Mouse (Mus musculus) midbrain, embryonic 15.5 days (tissue): Measurements from ENCODE around the gene Zfp54. TPM values are rescaled to one million over a fixed set of nuclear protein-coding genes. Genes with fewer than 3 reads are reported as not detected.
"Not testable (repeated sequence)": the region's sequence is repeated elsewhere in the genome, so short reads cannot be mapped to it uniquely, and the experiment has no call there.

Source experiments
- ATAC-seq: fragments of 200-750 bp; cut with Nextera tagmentation; replicated peaks from 2 replicates; pipeline ENCODE4 v1.8.0; 2017; ENCODE audit warnings: moderate TSS enrichment
- H3K27ac ChIP-seq: fragments of 300-500 bp; sonication (generic); 2 replicates; pipeline ENCODE4 v1.5.1; 2015; ENCODE audit warnings: mild to moderate bottlenecking, inconsistent platforms
- H3K27me3 ChIP-seq: fragments of 300-500 bp; sonication (generic); replicated peaks from 2 replicates; pipeline ENCODE4 v1.6.1; 2015; ENCODE audit warnings: inconsistent platforms
- H3K36me3 ChIP-seq: fragments of 300-500 bp; sonication (generic); replicated peaks from 2 replicates; pipeline ENCODE4 v1.6.1; 2015; ENCODE audit warnings: inconsistent platforms
- H3K4me1 ChIP-seq: fragments of 300-500 bp; sonication (generic); 2 replicates; pipeline ENCODE4 v1.6.1; 2015; ENCODE audit warnings: inconsistent platforms
- H3K4me2 ChIP-seq: fragments of 300-500 bp; sonication (generic); 2 replicates; pipeline ENCODE4 v1.6.1; 2015; ENCODE audit warnings: inconsistent platforms, mild to moderate bottlenecking, moderate library complexity
- H3K4me3 ChIP-seq: fragments of 300-500 bp; sonication (generic); 2 replicates; pipeline ENCODE4 v1.5.1; 2015; ENCODE audit warnings: mild to moderate bottlenecking, inconsistent platforms
- H3K9ac ChIP-seq: fragments of 300-500 bp; sonication (generic); 2 replicates; pipeline ENCODE4 v1.6.1; 2015; ENCODE audit warnings: mild to moderate bottlenecking, inconsistent platforms
- H3K9me3 ChIP-seq: fragments of 300-500 bp; sonication (generic); 2 replicates; pipeline ENCODE4 v1.6.1; 2016; ENCODE audit warnings: inconsistent platforms
- WGBS: fragments of 180-500 bp; shearing (Covaris S2); methylation state at CpG from one replicate; pipeline ENCODE4 v1.1.7; 2015; ENCODE audit warnings: mixed read lengths; 5-methylcytosine and 5-hydroxymethylcytosine counted together
- polyA plus RNA-seq: library from polyadenylated mRNA; unstranded; fragments of >200 nt; fragmentation: Nextera tagmentation; extraction: Ambion mirVana; gene quantifications from 2 replicates; pipeline ENCODE4 v1.2.1, GENCODE M21; 2015

Zfp54 gene
- polyA plus RNA-seq, 1 experiment from 2014 or later: 6.0 TPM

DNA sequence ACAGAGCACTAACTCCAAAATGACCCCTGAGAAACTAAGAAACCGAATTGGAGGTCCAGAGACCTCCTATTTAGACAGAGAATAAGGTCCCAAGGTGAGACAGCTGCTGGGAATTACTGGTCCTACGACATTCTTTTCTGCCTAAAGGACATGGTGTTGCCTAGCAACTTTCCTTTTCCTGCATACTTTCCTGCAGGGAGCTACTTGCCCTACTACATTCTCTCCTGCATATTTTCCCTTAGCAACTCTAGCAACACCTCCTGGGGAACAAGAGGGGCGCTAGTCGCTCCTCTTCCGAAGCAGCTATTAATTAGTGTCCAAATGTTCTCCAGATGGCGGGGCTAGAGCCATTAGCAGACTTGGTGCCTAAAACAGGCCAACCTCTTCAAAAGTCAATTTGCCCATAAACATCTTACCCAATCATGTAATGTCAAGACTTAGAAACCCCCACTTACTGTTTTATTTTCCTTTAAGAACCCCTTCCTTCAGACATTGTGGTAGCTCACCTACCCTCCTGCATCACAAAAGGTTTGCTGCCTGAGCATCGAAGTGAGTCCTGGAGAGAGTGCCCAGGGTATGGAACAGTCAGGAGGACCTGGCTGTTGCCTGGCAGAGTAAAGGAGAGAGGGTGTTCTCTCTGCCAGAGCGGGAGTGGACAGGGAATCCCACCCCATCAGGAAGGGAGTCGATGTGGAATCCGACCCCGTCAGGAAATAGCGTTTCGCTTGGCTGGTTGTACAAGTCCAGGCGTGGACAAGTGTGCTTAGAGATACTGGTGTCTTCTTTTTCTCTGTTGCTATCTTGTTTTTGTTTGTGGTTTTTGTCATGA, 50.5 kb downstream of the Zfp54 start:
- Histone ChIP-seq H3K4me1 (no peaks in the 10 kb centered on the region), H3K4me2 (no peak overlapping the region), H3K9ac (no peak overlapping the region), H3K27me3 (no peaks in the 10 kb centered on the region), H3K36me3 (no peaks in the 10 kb centered on the region), H3K9me3 (no peaks in the 10 kb centered on the region), H3K27ac (no peak overlapping the region), H3K4me3 (no peak overlapping the region)
- 37% methylated on average over 14 of the region's 14 CpGs for WGBS
- no peak for ATAC-seq

DNA sequence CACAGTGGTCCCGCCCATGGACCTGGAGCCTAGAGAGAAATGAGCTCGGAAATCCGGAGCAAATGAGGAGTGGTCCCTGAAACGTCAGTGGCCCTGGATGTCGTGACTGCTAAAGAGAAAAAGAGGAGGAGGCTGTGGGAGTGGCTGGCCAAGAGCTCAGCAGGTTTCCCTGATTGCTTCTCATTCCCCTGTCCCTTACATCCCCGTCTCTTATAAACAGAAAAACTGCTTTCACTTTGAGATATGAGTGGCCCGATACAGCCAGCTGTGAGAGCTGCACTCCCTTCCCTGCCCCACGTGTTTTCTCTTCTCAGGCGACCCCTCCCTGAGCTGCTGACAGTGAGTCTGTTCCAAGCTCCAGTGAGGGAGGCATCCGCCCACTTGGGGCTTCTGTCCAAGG, 51.7 kb downstream of the Zfp54 start:
- not testable (repeated sequence) for H3K4me2 ChIP-seq

GRCm38 (mm10) chr17:21475290-21475689, 52.3 kb downstream of the Zfp54 start:
- H3K27me3 ChIP-seq, H3K9ac ChIP-seq, H3K36me3 ChIP-seq, ATAC-seq, H3K9me3 ChIP-seq, H3K4me3 ChIP-seq, H3K4me1 ChIP-seq, H3K4me2 ChIP-seq, H3K27ac ChIP-seq: not testable (repeated sequence)
- WGBS: 90% methylated on average over 1 of the region's 1 CpGs

More for the DNA sequence above, 51.7 kb downstream of the Zfp54 start:
- H3K27ac ChIP-seq, ATAC-seq, H3K4me3 ChIP-seq, H3K4me1 ChIP-seq, H3K36me3 ChIP-seq, H3K9me3 ChIP-seq, H3K27me3 ChIP-seq, H3K9ac ChIP-seq: not testable (repeated sequence)
- WGBS: 34% methylated on average over 10 of the region's 10 CpGs

GRCm38 (mm10) chr17:21476351-21476750, 53.3 kb downstream of the Zfp54 start:
- H3K36me3 ChIP-seq, H3K4me3 ChIP-seq, H3K4me1 ChIP-seq, H3K9ac ChIP-seq, H3K9me3 ChIP-seq, H3K4me2 ChIP-seq, H3K27me3 ChIP-seq, ATAC-seq, H3K27ac ChIP-seq: not testable (repeated sequence)
- WGBS: 84% methylated on average over 4 of the region's 9 CpGs

DNA sequence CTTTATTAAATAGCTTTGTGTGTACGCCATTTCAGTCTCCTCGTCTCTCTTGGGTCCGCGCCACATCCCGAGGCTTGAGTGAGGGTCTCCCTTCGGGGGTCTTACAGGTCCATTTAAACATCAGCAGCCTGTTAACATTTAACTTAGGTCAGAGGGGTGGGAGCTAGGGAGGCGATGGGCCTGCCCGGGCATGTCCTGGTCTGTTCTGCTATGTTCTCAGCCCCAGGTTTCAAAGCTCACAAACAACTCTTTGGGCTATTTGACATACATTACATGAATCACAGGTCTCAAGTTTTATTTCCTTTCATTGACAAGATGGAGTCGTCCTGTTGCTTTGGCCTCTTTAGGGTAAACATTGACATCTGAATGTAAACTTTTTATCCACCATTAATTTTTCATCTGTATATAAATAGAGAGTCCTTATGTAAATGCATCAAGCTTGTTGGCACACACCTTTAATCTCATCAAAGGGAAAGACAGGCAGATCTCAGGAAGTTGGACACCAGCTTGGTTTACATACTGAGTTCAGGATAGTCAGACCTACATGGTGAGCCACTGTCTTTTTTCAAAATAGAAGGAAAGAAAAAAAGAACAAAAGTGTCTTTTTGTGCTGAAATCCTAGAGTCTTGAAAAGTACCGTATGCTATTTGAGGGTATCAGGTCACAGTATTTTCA, 55.2 kb downstream of the Zfp54 start:
- H3K36me3 ChIP-seq, H3K27me3 ChIP-seq, H3K4me2 ChIP-seq, H3K4me1 ChIP-seq, H3K9ac ChIP-seq, H3K27ac ChIP-seq, H3K4me3 ChIP-seq, H3K9me3 ChIP-seq, ATAC-seq: not testable (repeated sequence)
- WGBS: 91% methylated on average over 10 of the region's 10 CpGs

Other genes starting within 250 kb of the Zfp54 start
- gene Vmn1r234, start 197.1 kb upstream of the Zfp54 start, polyA plus RNA-seq: not detected in 2 replicates
- gene Vmn1r235, start 166.8 kb upstream of the Zfp54 start, polyA plus RNA-seq: not detected in 2 replicates
- not detected in 2 replicates for gene Vmn1r236, start 140.3 kb upstream of the Zfp54 start, polyA plus RNA-seq
- gene Vmn1r237, start 111.4 kb upstream of the Zfp54 start, polyA plus RNA-seq: not detected in 2 replicates
- 5.0 and 6.0 TPM in 2 replicates for gene Zfp677, start 39.5 kb upstream of the Zfp54 start, polyA plus RNA-seq
- gene Zfp51, start 27.1 kb downstream of the Zfp54 start, polyA plus RNA-seq: 14.0 and 14.1 TPM in 2 replicates
- 10.5 and 11.1 TPM in 2 replicates for gene Zfp53, start 65.8 kb downstream of the Zfp54 start, polyA plus RNA-seq
- 1.8 TPM in 2 replicates for gene Zfp52, start 112.3 kb downstream of the Zfp54 start, polyA plus RNA-seq
- gene Zfp948, start 143.8 kb downstream of the Zfp54 start, polyA plus RNA-seq: 18.3 and 20.5 TPM in 2 replicates
- 13.3 and 13.9 TPM in 2 replicates for gene Zfp983, start 227.4 kb downstream of the Zfp54 start, polyA plus RNA-seq